Mouse (Mus musculus) left cerebral cortex, adult 11 months (tissue): Measurements from ENCODE around the gene Ets2.
A peak's percentile ranks its signal among the peaks of the same experiment; 100 is the strongest.

Experiments
- DNase-seq: peaks from one replicate; pipeline ENCODE4 v3.0.0; 2022; ENCODE audit warnings: low spot score

Gene Ets2

DNA sequence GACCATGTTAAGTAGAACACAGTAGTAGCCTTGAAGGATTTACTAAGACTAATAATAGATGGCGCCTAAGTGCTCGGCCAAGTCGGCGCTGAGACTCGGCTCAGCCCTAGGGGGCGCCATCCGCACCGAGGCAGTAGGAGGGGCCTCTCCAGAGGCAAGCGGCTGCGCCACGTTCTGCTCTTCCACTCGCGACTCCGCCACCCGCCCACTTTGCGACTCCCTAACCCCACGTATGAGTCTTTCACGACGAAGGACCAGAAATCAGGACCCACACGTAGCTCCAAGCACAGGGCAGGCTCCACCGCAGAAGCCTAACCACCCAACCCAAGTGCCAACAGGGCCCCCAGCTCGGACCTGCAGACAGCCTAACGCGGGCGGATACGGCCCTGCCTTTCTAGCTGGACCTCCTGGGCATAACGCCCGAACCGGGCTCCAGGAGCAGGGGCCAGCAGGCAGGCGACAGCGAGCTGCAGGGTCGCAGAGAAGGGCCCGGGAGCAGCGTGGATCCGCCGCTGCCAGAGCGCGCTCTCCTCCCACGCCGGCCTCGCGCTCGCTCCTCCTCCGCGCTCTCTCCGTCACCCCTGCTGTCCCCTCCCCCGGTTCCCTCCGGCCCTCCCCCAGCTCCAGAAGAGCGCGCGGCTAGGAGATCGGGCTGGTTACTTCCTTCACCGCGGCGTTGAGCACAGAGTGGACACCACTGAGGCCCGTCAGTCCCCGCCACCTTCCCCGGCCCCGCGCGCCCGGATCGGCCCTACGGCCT, at the start of gene Ets2:
TSS of gene Ets2 (plus strand) at position 274 of the 760 bp plus-strand sequence.
- DNase-seq = peak; percentile 82

DNA sequence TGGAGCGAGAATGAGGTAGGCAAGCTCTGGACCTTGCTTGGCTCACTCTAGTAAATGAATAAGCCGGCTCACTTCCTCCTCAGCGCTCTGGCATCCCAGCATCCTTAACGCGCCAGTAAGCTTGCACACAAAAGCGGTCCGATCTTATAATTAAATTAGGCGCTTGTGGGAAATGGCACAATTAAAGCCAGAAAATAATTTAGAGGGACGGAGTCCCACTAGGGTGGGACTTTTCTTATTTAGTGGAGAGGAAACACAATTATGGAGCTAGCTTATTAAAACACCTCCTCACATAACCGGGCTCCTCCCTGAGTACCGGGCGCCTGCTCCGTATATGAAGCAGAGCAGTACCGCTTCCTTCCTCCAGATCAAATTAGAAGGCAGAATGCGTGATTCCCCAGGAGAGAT, 47.7 kb upstream of the Ets2 start:
- no peak for DNase-seq

DNA sequence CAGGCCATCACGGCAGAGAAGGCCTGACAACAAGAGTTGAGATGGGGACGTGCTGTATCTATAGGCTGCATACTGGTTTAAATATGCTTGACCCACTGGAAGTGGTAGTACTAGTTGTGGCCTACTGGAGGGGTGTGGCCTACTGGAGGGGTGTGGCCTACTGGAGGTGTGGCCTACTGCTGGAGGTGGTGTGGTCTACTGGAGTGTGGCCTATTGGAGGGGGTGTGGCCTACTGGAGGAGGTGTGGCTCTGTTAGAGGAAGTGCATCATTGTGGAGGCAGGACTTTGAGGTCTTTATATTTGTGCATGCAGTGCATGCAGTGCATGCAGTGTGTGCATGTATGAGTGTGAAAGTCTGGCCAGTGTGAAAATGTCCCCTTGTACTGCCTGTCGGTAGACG, 45.3 kb upstream of the Ets2 start:
- no peak for DNase-seq

DNA sequence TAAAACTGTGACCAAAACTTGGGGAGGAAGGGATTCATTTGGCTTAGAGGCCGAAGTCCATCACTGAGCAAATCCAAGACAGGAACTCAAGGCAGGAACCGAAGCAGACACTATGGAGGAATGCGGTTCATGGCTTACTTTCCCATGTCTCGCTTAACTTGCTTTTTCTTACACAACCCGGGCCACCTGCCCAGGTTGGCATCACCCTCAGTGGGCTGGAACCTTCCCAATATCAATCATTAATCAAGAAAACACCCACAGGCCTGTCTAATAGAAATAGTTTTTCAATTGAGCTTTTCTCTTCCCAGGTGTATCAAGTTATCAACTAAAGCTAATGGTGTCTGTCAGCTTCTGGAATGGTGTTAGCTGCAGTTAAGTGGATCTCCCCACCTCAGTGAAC, 44.7 kb upstream of the Ets2 start:
- DNase-seq = no peak

DNA sequence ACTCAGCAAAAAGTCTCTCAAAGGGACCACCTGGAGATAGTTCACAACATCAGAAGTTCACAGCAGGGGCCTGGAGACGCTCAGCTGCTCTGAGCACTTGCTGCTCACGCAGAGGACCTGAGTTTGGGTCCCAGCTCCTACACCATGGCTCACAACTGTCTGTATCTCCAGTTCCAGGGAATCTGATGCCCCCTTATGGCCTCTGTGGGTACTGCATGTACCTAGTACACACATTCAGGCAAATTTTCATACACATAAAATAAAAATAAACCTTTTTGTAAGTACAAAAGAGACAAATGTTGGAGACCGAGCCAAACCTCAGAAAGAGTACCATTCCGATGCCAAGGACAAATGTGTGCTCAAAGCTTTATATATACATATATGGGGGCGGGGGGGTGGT, 44.1 kb upstream of the Ets2 start:
- no peak for DNase-seq

DNA sequence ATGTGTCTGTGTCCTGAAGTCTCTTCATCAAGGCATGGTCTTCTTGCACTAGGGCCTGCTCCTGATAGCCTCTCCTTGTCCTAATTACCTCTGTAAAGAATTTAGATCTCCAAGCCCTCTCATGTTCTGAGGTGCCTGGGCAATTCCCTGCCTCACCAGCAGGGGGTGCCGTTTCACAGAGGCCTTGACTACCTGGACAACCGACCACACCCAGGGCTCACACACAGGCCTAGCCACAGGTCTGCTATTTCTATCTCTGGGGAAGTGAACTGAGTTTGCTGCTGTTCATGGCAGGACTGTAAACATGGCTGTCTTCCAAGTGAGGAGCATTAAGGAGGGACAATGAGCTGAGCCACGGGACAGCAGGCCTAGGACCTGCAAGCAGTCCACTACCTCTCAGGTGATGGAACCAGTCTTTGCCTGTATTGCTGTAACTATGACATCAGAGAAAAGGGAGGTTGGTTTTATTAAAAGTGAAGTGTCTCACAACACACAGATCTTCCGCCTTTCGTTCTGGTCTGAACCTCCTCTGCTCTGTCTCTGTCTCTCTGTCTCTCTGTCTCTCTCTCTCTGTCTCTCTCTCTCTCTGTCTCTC, 42.9 kb upstream of the Ets2 start:
- DNase-seq = no peak

DNA sequence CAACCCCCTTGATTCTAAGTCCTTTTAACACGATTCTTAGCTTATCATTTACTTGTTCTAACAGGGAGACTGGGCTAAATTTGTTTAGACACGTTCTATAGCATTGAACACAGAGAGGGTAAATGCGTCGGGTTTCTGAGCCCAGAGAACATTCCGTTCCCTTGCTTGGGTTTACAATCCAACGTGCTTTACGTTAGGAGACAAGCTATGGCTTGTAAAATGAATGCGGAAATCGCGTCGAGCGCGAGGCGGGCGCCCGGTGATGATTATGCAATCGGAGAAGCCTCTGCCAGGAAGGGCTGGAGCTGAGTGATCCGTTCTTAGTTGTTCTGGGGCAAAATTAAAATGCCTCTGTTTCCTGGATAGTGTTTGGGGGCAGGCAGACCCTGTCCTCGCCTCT, 42.4 kb upstream of the Ets2 start:
- no peak for DNase-seq

DNA sequence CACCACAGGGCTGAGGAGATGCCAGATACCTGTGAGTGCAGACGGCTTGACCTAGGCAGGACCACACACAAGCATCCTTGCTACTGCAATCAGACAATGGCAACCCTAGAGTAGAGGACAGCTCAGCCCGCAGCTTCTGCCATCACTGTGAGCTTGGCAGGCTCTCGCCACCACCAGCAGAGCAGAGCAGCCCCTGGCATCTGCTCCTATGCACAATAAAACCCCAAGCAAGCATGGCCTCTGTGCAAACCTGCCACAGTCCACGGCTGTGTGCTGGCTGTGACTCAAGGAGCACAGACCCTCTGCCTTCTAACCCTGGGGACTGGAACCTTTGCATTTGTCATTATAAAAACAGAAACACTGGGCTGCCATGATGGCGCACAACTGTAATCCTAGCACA, 41.0 kb upstream of the Ets2 start:
- DNase-seq = no peak

DNA sequence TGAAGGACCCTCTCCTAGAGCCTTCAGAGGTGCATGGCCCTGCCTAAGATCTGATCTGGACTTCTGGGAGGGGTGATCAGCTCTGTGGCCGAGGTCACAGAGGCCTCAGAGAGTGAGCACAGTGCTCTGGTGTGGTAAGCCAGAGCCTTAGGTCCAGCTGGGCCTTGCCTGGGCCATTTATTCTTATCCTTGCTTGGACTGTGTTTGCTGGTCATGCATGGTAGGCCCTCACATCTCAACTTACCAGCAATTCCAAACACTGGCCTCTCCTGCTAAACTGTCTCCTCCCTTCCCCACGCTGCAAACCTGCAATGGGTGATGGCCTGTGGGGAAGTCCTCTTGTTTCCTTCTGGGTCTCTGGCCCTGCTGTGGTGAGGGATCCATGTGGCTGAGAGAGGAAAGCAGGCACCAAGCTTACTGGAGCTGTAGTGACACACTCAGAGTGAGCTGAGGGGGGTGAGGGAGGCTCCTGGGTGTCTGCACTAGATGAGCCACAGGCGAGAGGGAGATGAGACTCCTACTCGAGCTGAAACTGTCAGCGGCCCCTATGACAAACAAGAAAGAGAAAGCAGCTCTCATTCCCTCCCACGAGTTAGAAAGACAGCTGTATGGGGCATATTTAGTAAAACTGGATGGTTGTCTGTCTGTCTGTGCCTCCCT, 36.3 kb upstream of the Ets2 start:
- DNase-seq = no peak

DNA sequence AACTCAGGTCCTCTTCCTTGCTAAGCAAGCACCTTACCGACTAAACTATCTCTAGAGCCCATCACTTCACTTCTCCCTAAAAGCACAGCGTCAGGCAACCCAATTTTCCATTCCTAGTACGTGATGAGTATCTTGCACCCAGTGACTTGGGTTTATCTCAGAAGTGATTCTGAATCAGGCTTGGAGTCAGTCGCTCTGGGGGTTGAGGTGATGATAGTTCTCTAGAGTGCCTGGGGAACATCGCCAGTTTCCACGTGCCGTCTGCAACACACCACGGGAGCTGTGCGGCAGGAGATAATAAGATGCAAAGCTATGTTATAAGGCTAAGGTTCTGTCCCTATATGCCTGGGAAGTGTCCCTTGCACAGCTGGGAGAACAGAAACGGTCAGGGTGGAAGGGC, 35.6 kb upstream of the Ets2 start:
- DNase-seq = no peak

DNA sequence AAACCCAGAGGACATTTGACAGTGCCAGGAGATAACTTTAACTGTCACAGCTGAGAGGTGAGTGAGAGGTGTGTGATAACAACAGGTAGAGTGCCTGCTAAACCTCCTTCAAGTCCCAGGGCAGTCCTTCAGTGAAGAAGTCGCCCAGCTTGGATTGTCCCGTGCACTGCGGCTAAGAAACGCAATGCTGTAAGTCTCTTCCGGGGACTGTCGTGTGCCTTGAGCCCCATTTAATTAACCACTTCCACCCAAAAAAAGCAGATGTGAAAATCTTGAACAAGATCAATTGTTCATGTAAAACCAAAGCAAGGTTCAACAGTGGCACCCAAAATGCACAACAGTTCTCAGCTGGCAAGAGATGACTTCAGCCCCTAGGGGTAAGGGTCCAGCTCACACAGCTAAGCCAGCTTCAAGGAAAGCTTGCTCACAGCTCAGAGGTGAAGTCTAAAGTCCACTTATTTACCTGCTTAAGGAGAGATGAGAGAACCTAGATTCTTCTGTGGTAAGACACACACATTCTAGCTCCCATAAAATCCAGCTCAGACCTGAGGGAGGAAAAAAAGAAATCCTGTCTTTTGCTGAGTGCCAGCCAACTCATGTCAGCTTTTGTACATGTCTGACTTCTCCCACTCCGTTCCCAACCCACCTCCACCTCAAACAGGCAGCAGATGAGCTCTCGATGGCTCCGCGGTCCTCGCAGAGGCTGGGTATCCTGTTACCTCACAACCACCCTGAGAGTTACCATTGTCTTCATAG, 34.3 kb upstream of the Ets2 start:
- DNase-seq = no peak

DNA sequence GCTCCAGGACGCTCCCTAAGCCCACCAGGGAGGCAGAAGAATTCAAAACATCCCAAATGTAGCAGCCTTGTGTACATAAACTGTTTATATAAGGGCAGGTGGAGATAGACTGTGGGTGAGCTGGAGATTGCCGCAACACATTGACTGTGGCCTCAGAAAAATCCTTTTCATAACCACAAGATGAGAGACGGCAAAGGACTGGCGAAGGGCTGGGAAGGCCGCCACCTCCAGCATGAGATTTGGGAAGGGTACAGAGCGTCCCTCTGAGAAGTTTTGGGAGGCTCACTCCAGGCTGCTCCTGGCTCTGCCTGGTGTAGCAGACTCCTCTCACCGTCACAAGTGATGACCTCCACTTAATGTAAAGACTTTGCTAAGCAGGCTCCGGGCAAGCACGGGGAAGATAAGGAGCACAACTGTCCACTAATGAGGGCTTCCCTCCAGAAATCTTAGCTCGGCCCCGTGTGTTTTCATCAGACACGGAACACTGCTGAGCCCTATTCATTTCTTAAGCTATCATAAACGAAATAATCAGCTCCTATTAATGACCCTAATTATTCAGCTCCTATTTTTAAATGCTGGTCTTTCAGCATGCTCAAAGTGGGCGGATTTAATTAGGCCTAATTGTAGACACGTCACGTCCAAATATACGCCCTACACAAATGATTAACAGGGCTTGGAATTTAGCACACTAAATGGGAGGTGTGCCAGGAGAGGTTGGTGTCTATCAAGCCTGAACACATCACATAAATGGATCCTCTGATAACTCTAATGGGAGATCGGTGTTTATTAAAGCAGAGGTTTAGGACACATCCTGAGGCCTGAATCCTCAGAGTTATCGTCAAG, 33.5 kb upstream of the Ets2 start:
- peak; percentile 29 for DNase-seq

DNA sequence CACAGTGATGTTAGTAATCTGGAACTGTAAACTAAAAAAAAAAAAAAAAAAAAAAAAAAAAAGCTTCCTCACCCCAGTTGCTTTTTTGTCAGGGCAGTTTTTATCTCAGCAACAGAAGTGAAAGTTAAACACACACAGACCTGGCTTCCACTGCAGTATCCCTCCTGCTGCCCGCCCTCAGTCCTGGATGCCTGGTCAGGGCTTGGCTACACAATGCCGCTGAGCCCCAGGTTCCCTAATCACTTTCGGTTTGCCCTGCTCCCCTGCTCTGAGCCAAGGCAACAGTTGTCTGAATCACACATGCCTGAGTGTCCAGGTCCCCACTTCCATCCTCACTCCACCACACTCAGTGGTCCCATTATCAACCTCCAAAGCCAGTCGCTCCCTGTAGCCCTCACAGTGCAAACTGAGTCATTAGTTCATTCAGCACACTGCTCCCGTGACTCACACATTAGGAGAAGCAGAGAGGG, 27.4 kb upstream of the Ets2 start:
- no peak for DNase-seq

DNA sequence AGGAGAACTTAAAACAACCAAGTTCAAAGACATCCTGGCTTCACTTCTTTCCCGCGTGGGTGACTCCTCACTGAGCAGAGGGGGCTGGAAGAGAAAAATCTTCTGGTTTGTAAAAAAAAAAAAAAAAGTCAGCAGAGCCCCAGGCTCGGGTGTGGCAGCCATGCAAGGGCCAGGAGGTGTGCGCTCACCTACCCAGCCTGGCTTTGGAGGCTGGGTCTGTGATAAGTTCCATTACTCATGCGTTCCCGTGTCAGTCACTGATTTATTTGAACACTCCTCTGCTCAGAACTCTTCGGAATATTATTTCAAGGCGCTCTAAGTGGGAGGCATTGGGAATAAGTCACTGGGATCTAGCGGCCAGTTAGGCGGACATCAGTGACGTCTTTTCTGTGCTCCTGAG, 26.7 kb upstream of the Ets2 start:
- DNase-seq = no peak

DNA sequence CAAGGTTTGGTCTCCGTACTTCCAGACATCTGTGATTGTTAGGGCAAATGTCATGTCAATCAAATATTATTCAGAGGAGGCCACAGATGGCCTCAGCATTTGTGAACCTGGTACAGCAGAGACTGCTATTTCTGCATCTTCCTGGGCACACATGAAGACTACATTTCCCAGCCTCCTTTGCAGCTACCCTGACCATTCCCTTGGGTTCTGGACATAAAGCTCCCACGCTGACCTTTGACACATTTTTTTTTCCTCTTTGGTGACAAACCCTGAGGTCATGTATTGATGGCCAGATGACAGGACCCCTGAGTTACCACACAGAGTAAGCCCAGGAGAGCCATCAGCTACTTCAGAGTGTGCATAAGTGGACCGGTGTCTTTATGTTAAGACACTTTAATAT, 25.2 kb upstream of the Ets2 start:
- no peak for DNase-seq

DNA sequence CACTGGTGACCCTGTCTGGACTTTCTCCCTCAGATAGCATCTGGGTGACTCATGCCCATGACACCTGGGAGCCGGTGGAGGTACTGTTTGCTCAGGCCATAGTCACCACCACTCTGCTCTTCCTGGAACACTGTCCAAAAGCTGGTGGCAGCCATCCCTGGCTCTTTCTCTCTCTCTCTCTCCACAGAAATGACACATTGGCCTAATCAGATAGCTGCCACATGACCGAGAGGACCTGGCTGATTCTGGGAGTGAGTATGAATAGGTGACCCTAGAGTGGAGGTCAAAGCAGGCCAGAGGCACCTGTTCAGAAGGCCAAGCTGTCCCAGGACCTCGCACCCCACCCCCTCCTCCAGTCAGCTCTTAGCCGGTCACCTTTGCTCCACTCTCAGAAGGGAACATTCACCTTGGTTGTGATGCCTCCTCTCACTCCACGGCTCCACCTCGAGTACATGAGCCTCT, 19.4 kb upstream of the Ets2 start:
- DNase-seq = no peak

DNA sequence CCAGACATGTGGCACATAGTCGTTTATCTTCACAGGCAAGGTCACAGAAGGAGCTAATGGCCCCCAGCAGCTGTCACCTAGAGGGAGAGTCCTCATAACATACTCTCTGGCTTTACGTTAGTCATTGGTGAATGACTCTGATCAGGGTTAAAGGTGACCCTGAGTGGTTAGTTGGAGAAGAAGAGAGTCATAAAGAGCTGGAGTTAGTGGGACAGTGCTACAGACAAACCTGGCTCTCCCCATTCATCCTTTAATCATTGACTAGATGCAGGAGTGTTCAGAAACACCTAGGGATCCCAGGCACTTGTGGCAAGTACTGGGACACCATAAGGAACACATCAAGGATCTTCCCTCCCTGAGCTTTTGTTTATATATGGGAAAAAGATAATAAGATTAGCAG, 16.1 kb upstream of the Ets2 start:
- no peak for DNase-seq

DNA sequence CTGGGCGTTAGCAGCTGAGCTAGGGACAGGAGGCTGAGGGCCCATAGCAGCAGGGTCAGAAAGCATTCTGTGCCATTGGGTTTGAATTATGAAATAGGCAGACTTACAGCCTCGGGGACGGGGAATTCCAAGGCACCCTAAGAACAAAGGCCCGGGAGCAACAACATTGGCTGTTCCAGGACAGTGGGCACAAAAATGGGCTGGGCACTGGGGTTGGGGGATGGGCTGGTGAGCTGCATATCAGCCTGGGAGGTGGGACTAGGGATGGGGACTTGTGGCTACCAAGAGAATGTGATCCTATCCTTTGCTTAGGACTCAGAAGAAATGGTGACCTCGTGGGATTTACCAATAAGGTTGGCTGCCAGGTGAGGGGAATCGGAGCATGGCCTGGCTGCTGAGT, 15.6 kb upstream of the Ets2 start:
- no peak for DNase-seq

DNA sequence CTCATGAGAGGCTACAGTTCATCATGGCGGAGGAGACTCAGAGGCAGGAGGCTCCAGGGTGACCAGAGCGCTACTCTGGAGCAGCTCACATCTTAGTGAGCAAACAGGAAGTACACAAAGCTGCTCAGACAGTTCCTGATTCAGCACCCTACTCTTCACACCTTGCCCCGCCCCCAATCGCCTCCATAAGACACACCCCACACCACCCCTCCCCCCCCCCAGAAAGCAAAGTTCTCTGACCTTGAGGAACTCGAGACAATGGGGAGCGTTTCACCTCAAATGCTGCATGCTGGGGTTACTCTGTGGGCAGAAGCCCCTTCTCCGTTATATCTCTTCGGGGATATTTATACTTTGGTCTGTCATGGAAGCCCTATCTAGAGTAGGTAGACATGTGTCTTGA, 15.0 kb upstream of the Ets2 start:
- DNase-seq = no peak

DNA sequence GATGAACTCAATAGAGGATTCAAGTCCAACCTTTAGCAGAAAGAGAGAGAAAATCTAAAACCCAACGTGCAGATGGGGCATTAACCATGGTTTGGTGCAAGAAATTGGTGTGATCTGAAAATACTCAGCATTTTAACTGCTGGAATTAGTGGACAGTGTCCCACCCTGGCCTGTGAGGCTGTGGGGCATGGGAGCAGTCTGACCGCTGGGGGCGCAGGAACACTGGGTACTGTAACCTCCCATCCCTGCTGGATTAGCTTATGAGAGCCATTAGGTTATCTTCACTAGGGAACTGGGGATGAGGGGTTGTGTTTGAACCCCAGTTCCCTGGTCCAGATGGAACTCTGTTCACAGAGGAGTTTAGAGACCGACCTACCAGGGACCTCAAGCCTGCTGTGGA, 13.9 kb upstream of the Ets2 start:
- no peak for DNase-seq

DNA sequence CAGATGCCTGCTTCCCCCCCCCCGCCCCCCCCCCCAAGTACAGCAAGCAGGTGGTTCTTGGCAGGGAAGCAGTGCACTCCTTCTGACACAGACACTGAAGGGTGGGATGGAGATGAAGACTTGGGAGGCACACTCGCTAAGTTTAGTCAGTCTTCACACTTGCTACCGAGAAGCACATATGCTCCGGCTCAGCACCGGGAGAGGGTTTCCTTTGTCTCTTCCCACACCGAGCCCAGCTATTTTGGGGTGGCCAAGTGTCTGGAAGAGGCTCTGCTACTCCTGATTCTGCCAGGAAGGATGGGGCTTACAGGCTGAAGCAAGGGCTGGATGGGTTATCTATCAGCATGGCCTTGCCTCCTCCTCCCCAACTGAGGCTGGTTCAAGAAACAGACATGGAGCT, 5.3 kb upstream of the Ets2 start:
- DNase-seq = peak; percentile 59

DNA sequence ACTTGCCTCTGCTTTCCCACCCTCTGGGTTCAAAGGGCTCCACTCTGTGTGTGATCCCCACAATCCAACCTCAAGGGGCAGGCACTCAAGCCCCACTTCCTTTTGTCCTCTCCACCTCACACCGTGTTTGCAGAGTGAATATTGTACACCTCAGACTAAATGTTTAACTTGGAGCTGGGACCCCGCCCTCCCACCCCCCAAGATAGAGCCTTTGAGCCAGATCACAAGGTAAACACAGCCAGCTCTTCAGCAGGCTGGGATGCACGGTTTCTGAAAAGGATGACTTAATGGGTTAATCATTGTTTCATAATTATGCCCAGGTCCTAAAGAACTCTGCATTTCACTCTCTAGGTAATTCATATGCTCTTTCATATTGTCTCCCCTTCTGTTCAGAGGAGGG, 2.2 kb upstream of the Ets2 start:
- DNase-seq = no peak
